Mouse (Mus musculus) thymus, adult 2 months (tissue): ENCODE results near the gene Kat2b.

Experiments
- CTCF ChIP-seq: fragments of 200-500 bp; IDR thresholded peaks from 2 replicates; pipeline ENCODE4 v1.5.1; 2012; ENCODE audit warnings: mild to moderate bottlenecking, control low read depth, low read length, moderate library complexity, borderline replicate concordance; ENCODE audit not compliant: control insufficient read depth, poor library complexity, insufficient read depth; ENCODE audit errors: extremely low read depth
- POLR2A ChIP-seq: fragments of 200-500 bp; IDR thresholded peaks from 2 replicates; pipeline ENCODE4 v1.6.1; 2012; ENCODE audit warnings: mild to moderate bottlenecking, low read length, control low read depth, moderate library complexity; ENCODE audit not compliant: control insufficient read depth, poor library complexity, insufficient read depth; ENCODE audit errors: extremely low read depth

GRCm38 (mm10) chr17:53582805-53583204 is 16.1 kb downstream of the Kat2b start:
- TF ChIP-seq CTCF, result no peak
- TF ChIP-seq POLR2A, result no peak
